Mouse (Mus musculus): ENCODE data around the gene Rnf224.

DNA sequence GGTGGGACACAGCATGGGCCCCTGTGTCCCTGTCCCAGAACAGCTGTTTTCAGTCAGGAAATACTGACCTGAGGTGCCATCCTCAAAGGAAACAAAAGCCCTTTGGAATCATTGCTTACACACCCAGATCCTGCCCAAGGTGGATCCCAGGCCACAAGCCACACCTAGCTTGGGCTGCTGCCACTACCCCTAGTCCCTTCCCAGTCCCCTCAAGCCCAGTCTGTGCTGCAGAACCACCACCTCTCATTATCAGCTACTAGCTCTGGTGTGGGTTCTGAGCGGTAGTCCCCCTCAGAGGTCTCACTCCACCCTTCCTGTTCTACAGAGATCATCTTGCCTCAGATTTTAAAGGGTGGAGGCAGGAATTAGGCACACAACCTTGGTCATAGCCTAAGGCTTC, 49.7 kb upstream of the Rnf224 start:
- no peak for TF ChIP-seq POLR2A (IDR thresholded peaks at IDR 0.05; ENCODE audit: control insufficient read depth, extremely low read depth, insufficient read depth, low read length, poor library complexity)
- TF ChIP-seq CTCF (IDR thresholded peaks at IDR 0.05; ENCODE audit: borderline replicate concordance, control insufficient read depth, extremely low read depth, insufficient read depth, low read length, poor library complexity): no peak
